Mouse (Mus musculus) forebrain, postnatal 0 days (tissue): ENCODE measurements around the gene Washc4. TPM values are rescaled to one million over a fixed set of nuclear protein-coding genes. Genes with fewer than 3 reads are reported as not detected.

Source experiments
- ATAC-seq: fragments of 200-750 bp; cut with Nextera tagmentation; 2 replicates; pipeline ENCODE4 v1.8.0; 2017; ENCODE audit warnings: mild to moderate bottlenecking, moderate library complexity
- DNase-seq: peaks from one replicate; pipeline ENCODE4 v3.0.0-alpha.2; 2015
- H3K27ac ChIP-seq: fragments of 300-500 bp; sonication (generic); 2 replicates; pipeline ENCODE4 v1.5.1; 2014; ENCODE audit warnings: low read depth, mild to moderate bottlenecking, antibody characterized with exemption, low read length, moderate library complexity, mixed read lengths
- H3K27me3 ChIP-seq: fragments of 300-500 bp; sonication (generic); 2 replicates; pipeline ENCODE4 v1.6.1; 2014; ENCODE audit warnings: mild to moderate bottlenecking, low read length, mixed read lengths; ENCODE audit not compliant: insufficient read depth
- H3K36me3 ChIP-seq: fragments of 300-500 bp; sonication (generic); 2 replicates; pipeline ENCODE4 v1.6.1; 2014; ENCODE audit warnings: mild to moderate bottlenecking, moderate library complexity; ENCODE audit not compliant: insufficient read depth
- H3K4me1 ChIP-seq: fragments of 300-500 bp; sonication (generic); 2 replicates; pipeline ENCODE4 v1.6.1; 2014; ENCODE audit warnings: antibody characterized with exemption; ENCODE audit not compliant: insufficient read depth
- H3K4me2 ChIP-seq: fragments of 300-500 bp; sonication (generic); 2 replicates; pipeline ENCODE4 v1.6.1; 2014; ENCODE audit warnings: low read depth, mild to moderate bottlenecking, moderate library complexity
- H3K4me3 ChIP-seq: fragments of 300-500 bp; sonication (generic); 2 replicates; pipeline ENCODE4 v1.5.1; 2014; ENCODE audit warnings: low read depth, low read length, mixed read lengths
- H3K9ac ChIP-seq: fragments of 300-500 bp; sonication (generic); 2 replicates; pipeline ENCODE4 v1.6.1; 2014; ENCODE audit warnings: mild to moderate bottlenecking
- H3K9me3 ChIP-seq: fragments of 300-500 bp; sonication (generic); 2 replicates; pipeline ENCODE4 v1.6.1; 2016; ENCODE audit warnings: low read length
- CTCF ChIP-seq: sonication (generic); IDR thresholded peaks from 2 replicates; pipeline ENCODE4 v1.5.1; 2016; ENCODE audit warnings: antibody characterized with exemption, control low read depth, low read depth
- WGBS: fragments of 180-500 bp; shearing (Covaris S2); extraction: QIAGEN DNeasy Blood & Tissue Kit; methylation state at CpG from one replicate; pipeline ENCODE4 v1.1.7; 2014; 5-methylcytosine and 5-hydroxymethylcytosine counted together
- polyA plus RNA-seq: library from polyadenylated mRNA; unstranded; fragments of >200 nt; fragmentation: Nextera tagmentation; extraction: Ambion mirVana; gene quantifications from 2 replicates; pipeline ENCODE4 v1.2.1, GENCODE M21; 2015
- total RNA-seq: library from RNA; depleted of rRNA; stranded (reverse); fragments of >200 nt; gene quantifications from 2 replicates; pipeline ENCODE4 v1.2.3, GENCODE M21; 2014

The Washc4 gene
- total and polyA plus RNA-seq, 2 experiments from 2014 or later, result 21.8 to 30.1 TPM

DNA sequence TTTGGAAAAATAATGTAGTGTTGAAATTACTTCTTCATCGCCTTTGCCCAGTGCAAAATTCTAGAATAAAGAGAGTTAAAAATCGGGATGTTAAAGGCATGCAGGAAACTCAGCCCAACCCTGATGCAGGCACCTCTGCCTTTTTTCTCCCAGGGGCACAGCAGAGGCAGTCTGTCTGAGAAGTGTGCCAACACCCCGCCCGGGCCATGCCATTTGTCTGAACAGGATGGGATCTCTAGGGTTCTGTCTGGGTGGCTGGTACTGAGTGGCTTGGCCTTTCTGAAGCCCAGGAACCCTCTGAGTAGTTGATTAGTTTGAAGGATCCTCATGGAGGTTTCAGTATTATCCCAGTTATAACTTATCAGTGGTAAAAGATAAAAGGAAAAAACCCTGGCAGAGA lies 84.7 kb downstream of the Washc4 start:
- no peak for ATAC-seq
- 92% methylated on average over 4 of the region's 4 CpGs for WGBS
- no peak overlapping the region for H3K4me3 ChIP-seq
- no peaks in the 10 kb centered on the region for H3K27me3 ChIP-seq
- H3K36me3 ChIP-seq, result peaks cover 15% of the 10 kb centered on the region
- no peak overlapping the region for H3K4me2 ChIP-seq
- DNase-seq, result no peak
- H3K9ac ChIP-seq, result no peak overlapping the region
- no peak for TF ChIP-seq CTCF
- no peaks in the 10 kb centered on the region for H3K4me1 ChIP-seq
- no peaks in the 10 kb centered on the region for H3K9me3 ChIP-seq
- no peak overlapping the region for H3K27ac ChIP-seq

DNA sequence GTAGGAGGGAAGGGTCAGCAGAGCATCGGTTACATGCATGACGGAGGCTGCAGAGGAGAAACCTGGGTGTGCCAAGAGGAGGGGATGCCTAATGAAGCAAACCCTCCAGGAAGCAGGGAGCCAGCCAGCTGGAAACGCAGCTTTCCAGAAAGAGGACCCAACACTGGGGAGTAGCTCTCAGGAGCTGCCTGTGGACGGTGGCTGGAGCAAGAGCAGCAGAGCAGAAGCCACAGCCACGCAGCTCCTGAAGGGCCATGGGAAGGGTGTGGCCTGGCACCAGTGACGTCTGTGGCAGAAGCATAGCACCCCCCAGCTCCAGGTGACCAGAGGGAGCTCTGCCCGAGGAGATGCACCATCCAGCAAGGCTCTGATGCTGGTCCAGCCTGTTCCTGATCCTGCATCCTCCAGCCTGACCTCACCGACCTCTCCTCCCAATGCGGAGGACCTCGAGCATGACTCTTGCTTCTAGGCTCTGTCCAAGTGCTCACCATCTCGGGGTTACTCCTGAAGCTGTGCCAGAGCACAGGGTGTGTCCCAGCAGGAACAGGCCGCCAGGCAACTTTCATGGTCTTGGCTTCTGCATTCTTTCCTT lies 85.7 kb downstream of the Washc4 start:
- DNase-seq, result no peak
- no peak overlapping the region for H3K27ac ChIP-seq
- no peak overlapping the region for H3K4me2 ChIP-seq

DNA sequence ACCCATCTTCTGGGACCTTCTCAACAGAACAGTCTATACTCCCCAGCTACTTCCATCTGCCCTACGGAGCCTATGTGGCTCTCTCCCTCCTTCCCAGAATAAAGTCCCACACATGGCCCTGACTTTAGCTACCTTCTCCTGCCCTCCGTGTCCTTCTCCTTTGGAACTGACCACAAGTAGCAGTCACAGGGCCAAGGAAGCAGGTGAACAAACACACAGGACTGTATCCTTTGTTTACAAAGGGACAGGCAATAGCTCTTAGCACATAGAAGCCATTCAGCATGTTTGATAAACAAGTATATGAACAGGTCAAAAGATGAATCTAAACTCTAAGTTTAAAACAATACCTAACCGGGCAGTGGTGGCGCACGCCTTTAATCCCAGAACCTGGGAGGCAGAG lies 86.3 kb downstream of the Washc4 start:
- H3K4me3 ChIP-seq, result no peak overlapping the region
- DNase-seq (no peak), ATAC-seq (no peak)
- H3K36me3 ChIP-seq, result peaks cover 11% of the 10 kb centered on the region
- no peak for TF ChIP-seq CTCF
- H3K4me1 ChIP-seq, result no peaks in the 10 kb centered on the region
- no peaks in the 10 kb centered on the region for H3K9me3 ChIP-seq
- H3K27me3 ChIP-seq, result no peaks in the 10 kb centered on the region
- no peak overlapping the region for H3K27ac ChIP-seq
- H3K9ac ChIP-seq, result no peak overlapping the region
- H3K4me2 ChIP-seq, result no peak overlapping the region
- 98% methylated on average over 5 of the region's 5 CpGs for WGBS

More for the DNA sequence above, 85.7 kb downstream of the Washc4 start:
- no peaks in the 10 kb centered on the region for H3K9me3 ChIP-seq
- H3K36me3 ChIP-seq, result peaks cover 12% of the 10 kb centered on the region
- no peaks in the 10 kb centered on the region for H3K27me3 ChIP-seq
- no peak for ATAC-seq
- no peak for TF ChIP-seq CTCF
- WGBS, result 80% methylated on average over 12 of the region's 12 CpGs
- H3K4me1 ChIP-seq, result no peaks in the 10 kb centered on the region
- H3K4me3 ChIP-seq, result no peak overlapping the region
- no peak overlapping the region for H3K9ac ChIP-seq

DNA sequence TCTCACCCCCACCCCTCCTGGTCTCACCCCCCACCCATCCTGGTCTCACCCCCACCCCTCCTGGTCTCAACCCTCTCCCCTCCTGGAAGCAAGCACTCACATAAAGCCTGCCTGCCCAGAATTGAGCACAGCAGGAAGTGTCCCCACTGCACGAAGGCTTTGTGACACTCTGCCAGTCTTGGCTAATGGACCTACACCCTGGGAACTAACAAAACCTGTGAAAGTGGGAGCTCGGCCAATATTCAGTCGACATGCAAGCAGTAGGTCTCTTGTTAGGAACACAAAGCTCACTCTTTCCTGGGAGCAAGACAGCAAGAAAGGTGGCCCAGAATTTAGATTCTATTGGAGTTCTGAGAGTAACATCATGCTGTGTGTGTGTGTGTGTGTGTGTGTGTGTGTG lies 87.3 kb downstream of the Washc4 start:
- peak; percentile 78 for DNase-seq

DNA sequence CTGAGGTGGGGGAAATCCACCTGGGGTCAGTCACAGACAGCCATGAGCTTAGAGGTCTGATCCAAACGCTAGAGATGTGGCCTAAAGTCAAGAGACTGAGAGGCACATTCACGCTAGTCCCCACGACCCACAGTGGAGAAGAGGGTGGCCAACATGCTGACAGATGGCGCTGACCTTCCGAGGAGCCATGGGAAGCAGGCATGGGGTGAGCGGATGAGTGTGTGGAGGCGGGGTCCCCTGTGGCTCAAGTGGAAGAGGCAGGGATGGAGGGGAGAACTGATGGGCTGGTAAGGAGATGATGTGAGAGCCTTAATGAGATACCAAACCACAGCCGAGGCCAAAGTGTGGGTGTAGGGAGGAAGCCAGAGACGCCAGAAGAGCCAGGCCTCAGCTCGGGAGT lies 88.2 kb downstream of the Washc4 start:
- ATAC-seq (no peak), DNase-seq (no peak)
- Histone ChIP-seq H3K27ac (no peak overlapping the region), H3K4me3 (no peak overlapping the region), H3K9ac (no peak overlapping the region), H3K4me1 (no peaks in the 10 kb centered on the region), H3K4me2 (no peak overlapping the region), H3K36me3 (peaks cover 2% of the 10 kb centered on the region; the same call in 1 of the 2 replicates), H3K27me3 (no peaks in the 10 kb centered on the region), H3K9me3 (no peaks in the 10 kb centered on the region)
- no peak for TF ChIP-seq CTCF
- WGBS, result 89% methylated on average over 10 of the region's 10 CpGs

More for the DNA sequence above, 87.3 kb downstream of the Washc4 start:
- H3K27ac ChIP-seq, result no peak overlapping the region
- H3K4me2 ChIP-seq, result no peak overlapping the region
- no peak overlapping the region for H3K9ac ChIP-seq
- no peaks in the 10 kb centered on the region for H3K4me1 ChIP-seq
- peak; percentile 74 for ATAC-seq
- no peaks in the 10 kb centered on the region for H3K9me3 ChIP-seq
- H3K27me3 ChIP-seq, result no peaks in the 10 kb centered on the region
- no peak overlapping the region for H3K4me3 ChIP-seq
- no peak for TF ChIP-seq CTCF
- peaks cover 8% of the 10 kb centered on the region for H3K36me3 ChIP-seq
- 14% methylated on average over 3 of the region's 3 CpGs for WGBS

DNA sequence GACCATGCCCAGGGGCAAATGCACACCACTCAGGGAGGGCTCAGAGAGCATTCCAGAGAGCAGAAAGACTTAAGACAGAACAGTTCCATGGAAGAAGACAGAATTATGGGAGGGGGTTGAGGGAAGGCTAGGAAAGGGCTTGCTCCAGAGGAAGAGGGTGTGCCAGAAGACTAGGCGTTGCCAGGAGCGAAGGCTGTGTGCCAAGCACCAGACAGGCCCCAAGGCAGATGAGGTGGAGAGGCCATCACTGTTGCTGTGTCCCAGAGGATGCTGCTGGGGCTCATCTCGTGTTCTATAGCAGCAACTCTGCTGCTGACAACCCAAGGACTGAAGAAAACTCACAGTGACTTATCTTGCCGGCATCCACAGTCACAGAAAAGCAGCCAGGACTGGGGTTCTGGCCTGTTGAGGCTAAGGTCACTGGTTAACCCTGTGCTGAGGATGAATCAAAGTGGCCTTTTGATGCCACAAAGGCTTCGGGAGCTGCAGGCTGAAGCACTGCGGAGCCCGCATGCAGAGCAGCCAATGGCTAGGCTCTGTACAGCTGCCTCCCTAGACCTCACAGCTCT lies 89.3 kb downstream of the Washc4 start:
- TF ChIP-seq CTCF, result no peak
- no peaks in the 10 kb centered on the region for H3K9me3 ChIP-seq
- no peaks in the 10 kb centered on the region; the same call in 1 of the 2 replicates for H3K36me3 ChIP-seq
- H3K4me2 ChIP-seq, result no peak overlapping the region
- no peak for DNase-seq
- H3K9ac ChIP-seq, result no peak overlapping the region
- H3K4me3 ChIP-seq, result no peak overlapping the region
- 69% methylated on average over 7 of the region's 7 CpGs for WGBS
- no peak overlapping the region for H3K27ac ChIP-seq
- no peaks in the 10 kb centered on the region for H3K4me1 ChIP-seq
- no peak for ATAC-seq
- H3K27me3 ChIP-seq, result no peaks in the 10 kb centered on the region

DNA sequence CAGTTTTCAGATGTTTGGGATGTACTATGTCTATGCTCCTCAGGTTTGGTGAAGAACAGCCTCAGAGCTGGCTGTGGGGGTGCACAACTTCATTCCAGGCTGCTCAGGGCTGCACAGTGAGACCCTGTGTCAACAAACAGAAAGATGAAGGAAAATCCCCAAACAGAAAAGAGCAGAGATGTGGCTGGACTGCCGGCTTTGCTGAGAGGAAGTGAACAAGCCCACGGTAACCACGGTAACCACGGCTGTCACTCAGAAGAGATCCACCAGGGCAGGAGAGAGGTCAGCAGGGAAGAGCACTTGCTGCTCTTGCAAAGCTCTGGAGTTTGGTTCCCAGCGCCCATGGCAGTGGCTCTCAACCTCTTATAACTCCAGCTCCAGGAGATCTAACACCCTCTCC lies 90.9 kb downstream of the Washc4 start:
- no peak overlapping the region for H3K9ac ChIP-seq
- no peak for TF ChIP-seq CTCF
- H3K4me3 ChIP-seq, result no peak overlapping the region
- no peaks in the 10 kb centered on the region for H3K4me1 ChIP-seq
- no peak overlapping the region for H3K4me2 ChIP-seq
- peak; percentile 21; the same call in 1 of the 2 replicates for ATAC-seq
- no peaks in the 10 kb centered on the region for H3K36me3 ChIP-seq
- DNase-seq, result no peak
- no peaks in the 10 kb centered on the region for H3K9me3 ChIP-seq
- WGBS, result 33% methylated on average over 5 of the region's 5 CpGs
- H3K27ac ChIP-seq, result no peak overlapping the region
- no peaks in the 10 kb centered on the region for H3K27me3 ChIP-seq
